Mouse (Mus musculus) heart, adult 9 months (tissue): Measurements from ENCODE around the gene Rbpms2.
"Not testable (repeated sequence)": the region's sequence is repeated elsewhere in the genome, so short reads cannot be mapped to it uniquely, and the experiment has no call there.

Experiments used
- DNase-seq, 2 experiments: peaks; one replicate each; pipeline ENCODE4 v3.0.0; 2022; ENCODE audit warnings: low spot score in 2 of 2

Gene Rbpms2

GRCm38 (mm10) chr9:65654700-65655237 is 25.3 kb downstream of the Rbpms2 start:
- DNase-seq: no peak

- no peak for DNase-seq
Observed at GRCm38 (mm10) chr9:65655540-65655939, 26.1 kb downstream of the Rbpms2 start.

GRCm38 (mm10) chr9:65657218-65657617 is 27.8 kb downstream of the Rbpms2 start:
- no peak for DNase-seq

- no peak for DNase-seq
Observed at GRCm38 (mm10) chr9:65661029-65661428, 31.6 kb downstream of the Rbpms2 start.

- DNase-seq: no peak
Observed at GRCm38 (mm10) chr9:65661493-65661892, 32.0 kb downstream of the Rbpms2 start.

GRCm38 (mm10) chr9:65664163-65664562 is 34.7 kb downstream of the Rbpms2 start:
- DNase-seq: no peak

GRCm38 (mm10) chr9:65666042-65666441 is 36.6 kb downstream of the Rbpms2 start:
- DNase-seq: peak in 1 of 2 experiments; percentile 62

- no peak for DNase-seq
Observed at GRCm38 (mm10) chr9:65667701-65668100, 38.3 kb downstream of the Rbpms2 start, which contains the start of gene Oaz2. Gene Oaz2 (plus strand): TSS chr9:65668001.

GRCm38 (mm10) chr9:65671431-65671931 is 42.0 kb downstream of the Rbpms2 start:
- peak; percentile 81 to 90 for DNase-seq

GRCm38 (mm10) chr9:65672996-65673395 is 43.5 kb downstream of the Rbpms2 start:
- DNase-seq: no peak

GRCm38 (mm10) chr9:65675461-65676357 is 46.3 kb downstream of the Rbpms2 start:
- no peak for DNase-seq

GRCm38 (mm10) chr9:65676358-65677118 is 47.1 kb downstream of the Rbpms2 start:
- peak; percentile 96 to 97 for DNase-seq

- DNase-seq: no peak
Observed at GRCm38 (mm10) chr9:65677119-65677462, 47.6 kb downstream of the Rbpms2 start.

GRCm38 (mm10) chr9:65679181-65679761 is 49.8 kb downstream of the Rbpms2 start:
- peak; percentile 74 to 78 for DNase-seq

- no peak for DNase-seq
Observed at GRCm38 (mm10) chr9:65680938-65681633, 51.6 kb downstream of the Rbpms2 start.

GRCm38 (mm10) chr9:65681634-65681940 is 52.1 kb downstream of the Rbpms2 start:
- DNase-seq: no peak

- DNase-seq: no peak
Observed at GRCm38 (mm10) chr9:65682183-65682582, 52.7 kb downstream of the Rbpms2 start.

GRCm38 (mm10) chr9:65682994-65683393 is 53.5 kb downstream of the Rbpms2 start:
- no peak for DNase-seq

GRCm38 (mm10) chr9:65684704-65685103 is 55.3 kb downstream of the Rbpms2 start:
- DNase-seq: no peak

- DNase-seq: not testable (repeated sequence)
Observed at GRCm38 (mm10) chr9:65689869-65690268, 60.4 kb downstream of the Rbpms2 start.

- no peak for DNase-seq
Observed at GRCm38 (mm10) chr9:65692466-65692865, 63.0 kb downstream of the Rbpms2 start.
